In the genomic region with DNA sequence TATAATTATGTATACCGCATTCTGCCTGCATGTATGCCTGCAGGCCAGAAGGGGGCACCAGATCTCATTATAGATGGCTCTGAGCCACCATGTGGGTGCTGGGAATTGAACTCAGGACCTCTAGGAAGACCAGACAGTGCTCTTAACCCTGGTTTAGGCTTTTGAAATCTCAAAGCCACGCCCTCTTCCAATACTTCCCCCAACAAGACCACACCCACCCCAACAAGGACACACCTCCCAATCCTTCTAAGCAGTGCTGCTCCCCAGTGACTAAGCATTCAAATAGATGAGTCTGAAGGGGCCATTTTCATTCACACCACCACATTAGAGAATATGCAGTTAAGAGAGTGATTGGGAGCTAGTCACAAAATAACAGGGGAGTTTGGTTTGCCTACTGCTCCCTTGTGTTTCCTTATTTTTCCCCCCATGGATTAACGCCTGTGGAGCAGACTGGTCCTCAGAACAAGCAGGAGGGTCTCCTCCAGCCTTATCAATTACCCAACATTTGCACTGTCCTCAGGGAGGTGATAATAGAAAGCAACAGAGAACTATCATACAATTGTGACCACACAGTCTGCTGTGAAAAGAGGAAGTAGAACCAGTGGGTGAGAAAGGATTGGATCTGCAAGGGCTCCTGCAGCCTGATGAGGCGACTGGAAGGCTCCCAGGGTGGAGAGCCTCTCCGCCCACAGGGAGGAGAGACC, we compare ENCODE assay signal across 1 mouse cellular context.
TF ChIP-seq lines count a peak whose summit lies in the region.

No protein-coding gene starts in this region.

TF ChIP-seq in MEL, 35 proteins besides CTCF, POLR2A, EP300 and RAD21 (continued from another document):
- TF ChIP-seq TCF12 (IDR thresholded peaks at IDR 0.05; ENCODE audit: low read depth, low read length) (peak; percentile 94), ZMIZ1 (IDR thresholded peaks at IDR 0.05; ENCODE audit: low read depth, low read length) (no peak), UBTF (IDR thresholded peaks at IDR 0.05; ENCODE audit: borderline replicate concordance, insufficient read depth, low read depth, low read length) (no peak), HCFC1 (IDR thresholded peaks at IDR 0.05; ENCODE audit: low read depth, low read length) (peak; percentile 42), MXI1 (IDR thresholded peaks at IDR 0.05; ENCODE audit: low read depth, low read length) (no peak), POLR2AphosphoS5 (IDR thresholded peaks at IDR 0.05; ENCODE audit: borderline replicate concordance, low read depth, low read length) (no peak), MYC (IDR thresholded peaks at IDR 0.05; ENCODE audit: low read depth, low read length) (0 out of 2 replicates have a peak, but pooled peaks have one; percentile 48), E2F4 (IDR thresholded peaks at IDR 0.05; ENCODE audit: borderline replicate concordance, low read depth, low read length) (no peak), MEF2A (IDR thresholded peaks at IDR 0.05; ENCODE audit: extremely low read depth, insufficient replicate concordance, low read depth, low read length, poor library complexity, severe bottlenecking) (0 out of 2 replicates have a peak, but pooled peaks have one; percentile 15), POLR2AphosphoS2 (IDR thresholded peaks at IDR 0.05; ENCODE audit: low read length) (no peak)
